ENCODE assay signal across 16 mouse cellular contexts in genomic region chr4:95215187-95215586, GRCm38 (mm10).
DNase-seq lines count a peak whose midpoint lies in the region; ATAC-seq and TF ChIP-seq lines count a peak whose summit lies in the region.
"Had no signal": no experiment of that assay in that cellular context is flagged by ENCODE, and none has a peak within 500 bp of the region (broad histone marks: within the 10 kb centered on the region; RNA-seq: fewer than 3 reads in every experiment).

No protein-coding gene starts in this region.

- peak; percentile 95 for DNase-seq in heart, adult 11 months
- DNase-seq in heart, adult 18-20 months = no peak
- peak; percentile 58 for DNase-seq in T-cell, adult 2 months (ENCODE audit: low spot score)
- peak in 1 of 3 experiments; percentile 23 for DNase-seq in liver, embryonic 14.5 days (ENCODE audit: low read depth in 3 of 3, low spot score in 3 of 3)
- no peak for DNase-seq in cerebellum, adult 9-10 months
- DNase-seq: adrenal gland, postnatal 10 days; cerebellum, adult 18-20 months had no signal

- peak; percentile 43; the same call in 1 of the 2 replicates for ATAC-seq in liver, embryonic 14.5 days (ENCODE audit: insufficient read depth)
- peak; percentile 84 for ATAC-seq in neutrophil, adult 5-6 weeks (ENCODE audit: extremely low read depth, insufficient number of reproducible peaks, low FRiP score, poor library complexity, severe bottlenecking)
- ATAC-seq in neural tube, embryonic 15.5 days (ENCODE audit: low FRiP score) = no peak
- no peak for ATAC-seq in hindbrain, embryonic 13.5 days (ENCODE audit: low FRiP score)
- ATAC-seq: Patski had no signal

- no peaks in the 10 kb centered on the region for H3K9me3 ChIP-seq in liver, embryonic 14.5 days (ENCODE audit: control insufficient read depth, low read length)
- H3K9me3 ChIP-seq in neural tube, embryonic 15.5 days (replicated peaks) = no peaks in the 10 kb centered on the region
- no peaks in the 10 kb centered on the region for H3K9me3 ChIP-seq in hindbrain, embryonic 13.5 days
- H3K9me3 ChIP-seq: forebrain, embryonic 12.5 days; heart, embryonic 13.5 days; hindbrain, embryonic 15.5 days; lung, embryonic 15.5 days had no signal

- no peak for TF ChIP-seq EP300 in liver, embryonic 14.5 days (IDR thresholded peaks at IDR 0.05; ENCODE audit: low read depth)

- no peaks in the 10 kb centered on the region for H3K27me3 ChIP-seq in liver, embryonic 14.5 days (ENCODE audit: control insufficient read depth, insufficient read depth, low read length)
- H3K27me3 ChIP-seq in neural tube, embryonic 15.5 days (replicated peaks) = no peaks in the 10 kb centered on the region
- no peaks in the 10 kb centered on the region for H3K27me3 ChIP-seq in hindbrain, embryonic 13.5 days
- H3K27me3 ChIP-seq: forebrain, embryonic 12.5 days; heart, embryonic 13.5 days; hindbrain, embryonic 15.5 days; lung, embryonic 15.5 days; Patski had no signal

- no peak overlapping the region for H3K9ac ChIP-seq in liver, embryonic 14.5 days (replicated peaks)
- no peak overlapping the region for H3K9ac ChIP-seq in neural tube, embryonic 15.5 days (replicated peaks)
- H3K9ac ChIP-seq in hindbrain, embryonic 13.5 days = no peak overlapping the region
- H3K9ac ChIP-seq: forebrain, embryonic 12.5 days; heart, embryonic 13.5 days; hindbrain, embryonic 15.5 days; lung, embryonic 15.5 days had no signal

- no peaks in the 10 kb centered on the region for H3K4me1 ChIP-seq in liver, embryonic 14.5 days (replicated peaks; ENCODE audit: control insufficient read depth in 2 of 2, insufficient read depth in 2 of 2, low read length in 1 of 2)
- no peaks in the 10 kb centered on the region for H3K4me1 ChIP-seq in neural tube, embryonic 15.5 days
- H3K4me1 ChIP-seq in hindbrain, embryonic 13.5 days (replicated peaks) = no peaks in the 10 kb centered on the region
- H3K4me1 ChIP-seq: hindbrain, embryonic 15.5 days had no signal

- H3K27ac ChIP-seq in liver, embryonic 14.5 days = no peak overlapping the region
- H3K27ac ChIP-seq in neural tube, embryonic 15.5 days (replicated peaks) = no peak overlapping the region
- H3K27ac ChIP-seq in hindbrain, embryonic 13.5 days = no peak overlapping the region
- H3K27ac ChIP-seq: forebrain, embryonic 12.5 days; heart, embryonic 13.5 days; hindbrain, embryonic 15.5 days; kidney, postnatal 0 days; lung, embryonic 15.5 days had no signal

- H3K4me3 ChIP-seq in liver, embryonic 14.5 days (ENCODE audit: insufficient read depth in 1 of 2, low read depth in 2 of 2, low read length in 2 of 2) = no peak overlapping the region
- H3K4me3 ChIP-seq in neural tube, embryonic 15.5 days (replicated peaks) = no peak overlapping the region
- no peak overlapping the region for H3K4me3 ChIP-seq in hindbrain, embryonic 13.5 days
- H3K4me3 ChIP-seq: forebrain, embryonic 12.5 days; heart, embryonic 13.5 days; hindbrain, embryonic 15.5 days; lung, embryonic 15.5 days had no signal

- TF ChIP-seq CTCF in liver, embryonic 14.5 days (IDR thresholded peaks at IDR 0.05; ENCODE audit: low read depth) = no peak

- no peak overlapping the region for H3K4me2 ChIP-seq in liver, embryonic 14.5 days (ENCODE audit: low read depth)
- H3K4me2 ChIP-seq in neural tube, embryonic 15.5 days = no peak overlapping the region
- H3K4me2 ChIP-seq in hindbrain, embryonic 13.5 days = no peak overlapping the region
- H3K4me2 ChIP-seq: forebrain, embryonic 12.5 days; heart, embryonic 13.5 days; hindbrain, embryonic 15.5 days; lung, embryonic 15.5 days had no signal

- no peaks in the 10 kb centered on the region for H3K36me3 ChIP-seq in liver, embryonic 14.5 days (replicated peaks; ENCODE audit: control insufficient read depth, insufficient read depth, low read depth)
- no peaks in the 10 kb centered on the region for H3K36me3 ChIP-seq in neural tube, embryonic 15.5 days
- H3K36me3 ChIP-seq in hindbrain, embryonic 13.5 days = no peaks in the 10 kb centered on the region
- H3K36me3 ChIP-seq: forebrain, embryonic 12.5 days; heart, embryonic 13.5 days; hindbrain, embryonic 15.5 days; lung, embryonic 15.5 days had no signal

- 36% methylated on average over 7 of the region's 7 CpGs for WGBS in liver, embryonic 14.5 days (ENCODE audit: insufficient replicate concordance)
- WGBS in neural tube, embryonic 15.5 days = 87% methylated on average over 7 of the region's 7 CpGs
- 93% methylated on average over 7 of the region's 7 CpGs for WGBS in hindbrain, embryonic 13.5 days

Comparison
In these comparisons a context has a peak if more than half of its experiments do, and no peak if none do; other contexts are left out.
1. DNase-seq: peak in heart, adult 11 months (single experiment) and T-cell, adult 2 months (single experiment); none in heart, adult 18-20 months (0 of 2) and cerebellum, adult 9-10 months (single experiment).
2. ATAC-seq: peak in liver, embryonic 14.5 days (single experiment) and neutrophil, adult 5-6 weeks (single experiment); none in neural tube, embryonic 15.5 days (single experiment) and hindbrain, embryonic 13.5 days (single experiment).